Mouse (Mus musculus): ENCODE results near the gene Ifitm7.
"Not testable (repeated sequence)": the region's sequence is repeated elsewhere in the genome, so short reads cannot be mapped to it uniquely, and the experiment has no call there.

The Ifitm7 gene

GRCm38 (mm10) chr16:13981726-13982125, 5.0 kb downstream of the Ifitm7 start:
- in situ Hi-C loops (cut with MboI, MseI), result not testable (repeated sequence)

- in situ Hi-C loops (cut with MboI, MseI), result not testable (repeated sequence)
Observed at GRCm38 (mm10) chr16:13977026-13977425, 9.7 kb downstream of the Ifitm7 start.

DNA sequence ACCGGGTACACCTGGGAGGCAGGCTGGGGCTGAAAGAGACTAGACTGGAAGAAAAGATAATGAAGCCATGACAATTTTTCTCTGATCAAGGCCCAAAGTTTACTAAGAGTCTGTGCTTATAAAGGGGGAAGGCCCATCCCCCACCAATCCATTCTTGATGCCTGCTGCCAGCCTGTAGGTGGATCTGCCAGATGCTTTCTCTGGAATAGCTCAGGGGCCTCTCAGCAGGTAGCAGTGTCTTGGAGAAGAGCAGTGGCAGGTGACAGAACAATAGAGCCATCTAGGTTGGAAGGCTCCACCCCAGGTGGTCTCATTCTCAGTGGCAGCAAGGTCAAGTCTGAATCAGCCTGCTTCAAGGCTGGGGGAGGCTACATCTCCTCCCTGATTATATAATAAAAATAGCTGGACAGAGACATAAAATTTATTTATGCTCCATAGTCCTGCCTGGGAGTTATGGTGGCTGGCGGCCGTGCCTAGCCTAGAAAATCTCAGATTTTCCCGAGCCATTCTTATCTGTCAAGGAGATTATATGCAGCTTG, 10.3 kb downstream of the Ifitm7 start:
- in situ Hi-C loops (cut with MboI, MseI), result not testable (repeated sequence)

GRCm38 (mm10) chr16:13972051-13972450, 14.6 kb downstream of the Ifitm7 start:
- in situ Hi-C loops (cut with MboI, MseI), result no loop called here

- in situ Hi-C loops (cut with MboI, MseI), result no loop called here
Observed at GRCm38 (mm10) chr16:13969096-13969495, 17.6 kb downstream of the Ifitm7 start.

GRCm38 (mm10) chr16:13962053-13962452, 24.6 kb downstream of the Ifitm7 start:
- in situ Hi-C loops (cut with MboI, MseI), result loop anchor here (5.0 kb wide), 1 partner anchor 100 kb away; no protein-coding TSS in a partner anchor

DNA sequence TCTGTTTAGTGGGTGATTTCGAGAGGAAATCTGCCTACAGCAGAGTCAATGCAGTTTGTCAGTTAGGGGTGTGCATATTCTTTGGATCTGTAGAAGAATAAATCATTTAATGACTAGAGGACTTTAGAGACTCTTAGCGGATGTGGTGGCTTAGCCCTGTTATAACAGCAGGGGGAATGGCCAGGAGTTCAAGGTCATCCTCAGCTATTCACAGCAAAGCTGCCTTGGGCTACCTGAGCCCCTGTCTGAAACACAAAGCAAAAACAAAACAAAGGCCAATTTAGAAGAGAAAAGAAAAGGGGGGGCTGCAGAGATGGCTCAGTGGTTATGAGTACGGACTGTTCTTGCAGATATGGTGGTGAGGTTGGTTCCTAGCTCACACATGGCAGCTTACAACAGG, 35.4 kb downstream of the Ifitm7 start:
- in situ Hi-C loops (cut with MboI, MseI), result no loop called here

DNA sequence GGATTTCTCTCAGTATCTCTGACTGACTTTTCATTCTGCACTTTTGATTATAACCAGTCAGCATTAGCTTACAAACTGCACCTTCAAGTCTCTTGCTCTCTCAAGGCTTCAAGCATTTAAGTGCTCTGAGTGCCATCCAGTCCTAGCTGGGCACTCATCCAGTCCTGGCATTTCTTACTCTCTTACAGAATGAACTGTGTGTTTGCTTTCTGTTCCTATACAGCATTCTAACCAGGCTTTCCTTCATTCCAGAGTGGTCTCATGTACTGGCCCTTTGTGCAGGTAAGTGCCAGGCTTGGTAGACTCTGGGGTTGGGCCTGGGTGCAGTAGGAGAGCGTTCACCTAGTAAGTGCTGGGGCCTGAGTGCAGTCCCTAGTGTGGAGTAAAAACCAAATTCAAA, 40.4 kb downstream of the Ifitm7 start:
- in situ Hi-C loops (cut with MboI, MseI), result no loop called here

DNA sequence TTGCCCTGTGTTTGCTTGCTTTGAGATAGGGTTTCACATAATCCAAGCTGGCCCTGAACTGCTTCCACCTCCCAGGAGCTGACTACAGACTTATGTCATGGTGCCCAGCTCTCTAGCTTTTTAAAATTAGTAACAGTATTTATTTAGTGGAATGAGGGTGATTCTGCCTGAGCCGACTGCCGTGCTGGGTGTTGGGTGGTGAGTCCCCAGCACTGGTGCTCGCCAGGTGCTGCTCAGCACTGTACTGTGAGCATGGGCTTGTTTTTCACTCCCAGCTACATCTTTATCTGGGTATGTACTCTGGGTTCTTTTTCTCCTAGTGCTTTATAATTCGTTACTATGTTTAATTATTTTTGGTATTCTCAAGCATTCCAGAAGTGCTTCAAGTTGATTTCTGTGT, 41.5 kb downstream of the Ifitm7 start:
- in situ Hi-C loops (cut with MboI, MseI), result no loop called here

DNA sequence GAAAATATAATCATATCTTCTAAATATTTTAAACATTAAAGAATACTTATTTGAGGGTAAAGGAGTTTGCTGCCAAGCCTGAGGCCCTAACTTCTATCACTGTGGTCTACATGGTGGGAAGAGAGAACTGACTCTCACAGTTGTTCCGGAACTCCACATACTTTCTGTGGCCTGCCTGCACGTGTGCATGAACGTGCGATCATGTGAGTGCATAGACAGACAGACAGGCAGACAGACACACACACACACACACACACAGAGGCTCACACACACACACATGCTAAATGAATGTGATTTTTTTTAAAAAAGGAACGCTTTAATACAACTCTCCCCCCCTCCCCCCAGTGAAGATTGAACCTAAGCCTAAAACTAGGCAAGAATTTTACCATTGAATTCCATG, 41.9 kb downstream of the Ifitm7 start:
- in situ Hi-C loops (cut with MboI, MseI), result no loop called here

GRCm38 (mm10) chr16:13944178-13944577, 42.5 kb downstream of the Ifitm7 start:
- in situ Hi-C loops (cut with MboI, MseI), result no loop called here

GRCm38 (mm10) chr16:13940847-13941395, 45.8 kb downstream of the Ifitm7 start:
- in situ Hi-C loops (cut with MboI, MseI), result no loop called here

DNA sequence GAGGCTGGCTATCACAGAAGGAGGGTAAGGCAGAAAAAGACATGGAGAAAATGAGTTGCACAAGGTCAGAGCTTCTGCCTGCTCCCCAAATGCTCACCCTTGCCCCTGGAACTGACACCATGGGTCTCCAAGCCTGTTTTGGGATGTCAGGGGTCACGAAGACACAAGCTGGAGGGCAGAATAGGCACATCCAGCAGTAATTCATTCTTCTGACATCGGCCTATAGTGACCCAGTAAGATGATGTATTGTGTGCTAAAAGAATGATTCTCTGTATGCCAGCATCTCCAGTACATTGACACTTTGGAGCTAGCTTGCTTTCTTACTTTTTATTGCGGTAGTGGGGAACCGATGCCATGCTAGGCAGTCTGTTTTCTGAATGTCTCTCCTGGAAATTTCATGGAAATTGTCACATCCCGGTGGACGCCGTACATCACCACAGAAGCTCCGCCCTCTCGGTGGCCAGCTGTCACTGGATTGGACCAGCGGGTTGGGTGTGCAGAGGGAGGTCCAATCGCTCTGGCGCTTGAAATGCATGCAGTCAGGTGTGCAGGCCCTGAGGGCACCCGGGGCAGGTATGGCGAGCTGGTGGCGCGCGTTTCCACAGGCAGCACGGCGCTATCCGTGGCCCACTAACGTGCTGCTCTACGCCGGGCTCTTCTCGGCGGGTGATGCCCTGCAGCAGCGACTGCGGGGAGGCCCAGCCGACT, 46.4 kb downstream of the Ifitm7 start:
- in situ Hi-C loops (cut with MboI, MseI), result no loop called here
